Mouse (Mus musculus) neural tube, embryonic 15.5 days (tissue): ENCODE measurements around the gene Gm8914. TPM values are rescaled to one million over a fixed set of nuclear protein-coding genes. Genes with fewer than 3 reads are reported as not detected.
"Not testable (repeated sequence)": the region's sequence is repeated elsewhere in the genome, so short reads cannot be mapped to it uniquely, and the experiment has no call there.

Experiments
- ATAC-seq: fragments of 200-750 bp; cut with Nextera tagmentation; 2 replicates; pipeline ENCODE4 v1.8.0; 2017; ENCODE audit warnings: mild to moderate bottlenecking, moderate TSS enrichment, moderate library complexity; ENCODE audit not compliant: low FRiP score
- H3K27ac ChIP-seq: fragments of 300-500 bp; sonication (generic); replicated peaks from 2 replicates; pipeline ENCODE4 v1.5.1; 2015; ENCODE audit warnings: mild to moderate bottlenecking, inconsistent platforms
- H3K27me3 ChIP-seq: fragments of 300-500 bp; sonication (generic); replicated peaks from 2 replicates; pipeline ENCODE4 v1.6.1; 2015; ENCODE audit warnings: inconsistent platforms
- H3K36me3 ChIP-seq: fragments of 300-500 bp; sonication (generic); 2 replicates; pipeline ENCODE4 v1.6.1; 2015; ENCODE audit warnings: inconsistent platforms
- H3K4me1 ChIP-seq: fragments of 300-500 bp; sonication (generic); 2 replicates; pipeline ENCODE4 v1.6.1; 2015; ENCODE audit warnings: inconsistent platforms
- H3K4me2 ChIP-seq: fragments of 300-500 bp; sonication (generic); 2 replicates; pipeline ENCODE4 v1.6.1; 2015; ENCODE audit warnings: inconsistent platforms, mild to moderate bottlenecking, moderate library complexity
- H3K4me3 ChIP-seq: fragments of 300-500 bp; sonication (generic); replicated peaks from 2 replicates; pipeline ENCODE4 v1.5.1; 2015; ENCODE audit warnings: mild to moderate bottlenecking, inconsistent platforms
- H3K9ac ChIP-seq: fragments of 300-500 bp; sonication (generic); replicated peaks from 2 replicates; pipeline ENCODE4 v1.6.1; 2015; ENCODE audit warnings: mild to moderate bottlenecking, inconsistent platforms
- H3K9me3 ChIP-seq: fragments of 300-500 bp; sonication (generic); replicated peaks from 2 replicates; pipeline ENCODE4 v1.6.1; 2016; ENCODE audit warnings: inconsistent platforms
- WGBS: fragments of 180-500 bp; shearing (Covaris S2); methylation state at CpG from one replicate; pipeline ENCODE4 v1.1.7; 2015; ENCODE audit warnings: mixed read lengths; 5-methylcytosine and 5-hydroxymethylcytosine counted together
- polyA plus RNA-seq: library from polyadenylated mRNA; unstranded; fragments of >200 nt; fragmentation: Nextera tagmentation; extraction: Ambion mirVana; gene quantifications from 2 replicates; pipeline ENCODE4 v1.2.1, GENCODE M21; 2015

The Gm8914 gene
- polyA plus RNA-seq: not detected in 2 replicates

DNA sequence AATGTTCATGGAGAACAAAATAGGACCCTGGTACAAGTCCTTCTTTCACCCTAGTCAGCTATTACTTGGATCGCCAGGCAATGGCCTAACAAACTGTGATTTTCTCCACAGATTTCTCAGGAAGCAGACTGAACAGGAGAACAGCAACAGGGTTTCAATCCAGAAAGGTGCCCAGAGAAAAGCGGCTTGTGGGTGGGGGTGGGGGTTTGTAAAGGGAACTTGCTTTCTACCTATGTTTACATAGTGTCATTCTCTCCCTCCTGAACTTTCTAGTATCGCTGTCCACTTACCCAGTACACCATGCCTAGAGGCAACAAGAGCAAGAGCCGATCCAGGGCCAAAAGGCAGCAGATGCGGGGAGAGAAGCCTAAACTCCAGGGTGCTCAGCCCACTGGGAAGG lies at the start of gene Gm8914:
Gm8914 (plus strand) TSS at position 301 of the 400 bp plus-strand sequence.
- ATAC-seq, H3K4me1 ChIP-seq, H3K27me3 ChIP-seq, H3K4me2 ChIP-seq, H3K4me3 ChIP-seq, H3K27ac ChIP-seq, H3K9me3 ChIP-seq, H3K9ac ChIP-seq, H3K36me3 ChIP-seq: not testable (repeated sequence)
- no CpG with 5 or more reads among the region's 5 CpGs for WGBS

Other genes starting within 250 kb of the Gm8914 start
- gene Mageb2, start 148.4 kb upstream of the Gm8914 start, polyA plus RNA-seq: not detected in 2 replicates
- gene Gm5072, start 87.6 kb upstream of the Gm8914 start, polyA plus RNA-seq: not detected in 2 replicates
- not detected in 2 replicates for gene 1700084M14Rik, start 95.8 kb downstream of the Gm8914 start, polyA plus RNA-seq
- not detected in 2 replicates for gene Gm14781, start 152.1 kb downstream of the Gm8914 start, polyA plus RNA-seq